Mouse (Mus musculus): ENCODE results near the gene Exoc7.

Exoc7 gene

GRCm38 (mm10) chr11:116244580-116244979 lies 62.5 kb downstream of the Exoc7 start:
- no peak for DNase-seq (ENCODE audit: low read depth, low spot score)

DNA sequence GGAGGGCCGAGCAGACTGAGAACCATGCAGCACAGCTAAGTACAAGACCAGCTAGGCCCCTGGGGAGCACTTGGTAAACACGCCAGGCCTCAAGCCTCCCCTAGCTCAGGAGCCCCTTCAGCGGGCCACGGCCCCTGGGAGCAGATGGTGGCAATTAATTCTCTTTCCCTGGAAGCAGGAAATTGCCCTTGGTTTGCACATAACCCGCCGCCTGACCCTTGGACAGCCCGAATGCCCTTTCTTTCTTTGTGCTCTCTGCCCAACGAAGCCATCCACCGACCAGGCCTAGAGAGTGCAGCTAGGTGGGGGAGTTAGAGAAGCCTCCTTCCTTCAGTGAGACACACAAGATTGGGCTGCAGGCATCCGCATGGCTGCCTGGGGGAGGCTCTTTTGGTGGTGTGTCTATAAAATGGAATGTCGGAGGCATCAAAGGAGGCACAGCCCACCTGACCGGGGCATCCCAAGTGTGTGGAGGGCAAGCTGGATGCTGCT lies 65.2 kb downstream of the Exoc7 start:
- DNase-seq (ENCODE audit: low read depth, low spot score): peak; percentile 46

- peak; percentile 40 for DNase-seq (ENCODE audit: low read depth, low spot score)
Measured at GRCm38 (mm10) chr11:116239797-116240196, 67.2 kb downstream of the Exoc7 start.

All from mesoderm, embryonic 11.5 days (tissue).